ENCODE assay signal across 14 mouse cellular contexts in genomic region chr15:62730524-62730923, GRCm38 (mm10).
"Had no signal": no experiment of that assay in that cellular context is flagged by ENCODE, and none has a peak within 500 bp of the region (broad histone marks: within the 10 kb centered on the region; RNA-seq: fewer than 3 reads in every experiment).

No protein-coding gene starts in this region.

- H3K9ac ChIP-seq: kidney, embryonic 15.5 days; liver, embryonic 15.5 days; midbrain, embryonic 15.5 days; neural tube, embryonic 13.5 days; stomach, embryonic 15.5 days had no signal

- H3K36me3 ChIP-seq: kidney, embryonic 15.5 days; limb, embryonic 10.5 days; liver, embryonic 15.5 days; midbrain, embryonic 10.5 days; midbrain, embryonic 15.5 days; neural tube, embryonic 13.5 days; stomach, embryonic 15.5 days had no signal

- H3K27me3 ChIP-seq: kidney, embryonic 15.5 days; liver, embryonic 15.5 days; midbrain, embryonic 15.5 days; neural tube, embryonic 13.5 days; stomach, embryonic 15.5 days had no signal

- H3K4me3 ChIP-seq: kidney, embryonic 15.5 days; limb, embryonic 10.5 days; liver, embryonic 15.5 days; midbrain, embryonic 10.5 days; midbrain, embryonic 15.5 days; neural tube, embryonic 13.5 days; stomach, embryonic 15.5 days had no signal

- ATAC-seq: lung, postnatal 0 days; midbrain, embryonic 15.5 days had no signal

- H3K4me2 ChIP-seq: kidney, embryonic 15.5 days; liver, embryonic 11.5 days; liver, embryonic 15.5 days; midbrain, embryonic 15.5 days; neural tube, embryonic 13.5 days; stomach, embryonic 15.5 days had no signal

- H3K27ac ChIP-seq: kidney, embryonic 15.5 days; limb, embryonic 10.5 days; liver, embryonic 15.5 days; midbrain, embryonic 10.5 days; midbrain, embryonic 15.5 days; neural tube, embryonic 13.5 days; stomach, embryonic 15.5 days had no signal

- H3K4me1 ChIP-seq: limb, embryonic 10.5 days; liver, embryonic 15.5 days; midbrain, embryonic 10.5 days; midbrain, embryonic 15.5 days; neural tube, embryonic 13.5 days; stomach, embryonic 15.5 days had no signal

- DNase-seq: kidney, postnatal 14 days; lung, adult 2 months; lung, postnatal 36 days; right cerebral cortex, postnatal 14 days; thymus, adult 2 months had no signal

- H3K9me3 ChIP-seq: kidney, embryonic 15.5 days; limb, embryonic 10.5 days; liver, embryonic 15.5 days; midbrain, embryonic 10.5 days; midbrain, embryonic 15.5 days; neural tube, embryonic 13.5 days; stomach, embryonic 15.5 days had no signal
